Mouse (Mus musculus) olfactory bulb, adult 2 months (tissue): ENCODE measurements around the gene Hrh3.

Experiments
- CTCF ChIP-seq: fragments of 200-500 bp; IDR thresholded peaks from 2 replicates; pipeline ENCODE4 v1.5.1; 2012; ENCODE audit warnings: low read depth, mild to moderate bottlenecking, low read length, moderate library complexity; ENCODE audit not compliant: insufficient read depth
- POLR2A ChIP-seq: fragments of 200-500 bp; IDR thresholded peaks from 2 replicates; pipeline ENCODE4 v1.6.1; 2012; ENCODE audit warnings: mild to moderate bottlenecking, low read depth, low read length, moderate library complexity; ENCODE audit not compliant: insufficient read depth

DNA sequence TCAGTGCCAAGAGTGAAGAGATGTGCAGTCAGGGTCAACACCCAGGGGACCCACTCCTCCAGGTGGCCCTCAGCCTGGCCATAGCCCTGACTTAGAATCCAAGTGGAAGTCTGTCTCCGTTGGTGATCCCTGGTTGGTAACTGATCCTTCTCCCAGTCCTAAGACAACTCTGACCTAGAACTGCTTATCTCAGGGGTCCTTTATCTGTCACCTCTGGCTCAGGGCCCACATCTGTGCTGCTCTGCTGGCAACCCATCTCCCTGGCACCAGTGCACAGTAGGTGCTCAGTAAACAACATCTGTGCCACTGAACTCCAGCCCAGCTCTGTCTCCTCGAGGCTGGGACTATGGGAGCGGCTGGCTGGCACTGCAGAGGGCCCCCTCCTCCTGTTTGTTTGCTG is 6.7 kb downstream of the Hrh3 start:
- TF ChIP-seq POLR2A: no peak
- no peak for TF ChIP-seq CTCF
